Mouse (Mus musculus): ENCODE results near the gene Dnlz.

DNA sequence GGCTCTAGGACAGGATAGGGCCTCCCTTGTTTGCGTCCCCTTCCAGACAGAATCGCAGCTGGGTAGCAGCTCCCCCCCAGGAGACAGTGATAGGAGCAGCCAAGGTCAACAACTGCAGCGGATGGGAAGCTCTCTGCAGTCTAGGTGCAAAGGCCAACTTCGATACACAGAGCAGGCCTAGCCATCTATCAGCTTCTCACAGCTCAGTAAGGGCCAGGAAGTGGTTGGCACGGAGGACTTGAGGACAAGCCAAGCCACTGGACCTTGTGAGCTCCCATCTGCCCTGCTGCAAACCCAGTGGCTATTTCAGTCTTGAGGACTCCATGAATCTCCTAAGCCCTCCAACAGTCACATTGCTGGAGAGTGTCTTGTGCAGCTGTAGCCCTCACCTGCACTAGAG is 47.7 kb upstream of the Dnlz start:
- TF ChIP-seq POLR2A (IDR thresholded peaks at IDR 0.05; ENCODE audit: extremely low read depth, insufficient read depth, low read length) (no peak), CTCF (IDR thresholded peaks at IDR 0.05; ENCODE audit: extremely low read depth, insufficient read depth, low read length) (no peak)

Measured in cortical plate, adult 2 months (tissue).